Mouse (Mus musculus) erythroblast, embryonic 14.5 days (primary cell): Measurements from ENCODE around the gene Daam1.

ENCODE experiments used
- GATA1 ChIP-seq: IDR thresholded peaks from 2 replicates; pipeline ENCODE4 v1.6.1; 2012; ENCODE audit warnings: low read length, inconsistent platforms, mixed read lengths
- TAL1 ChIP-seq: IDR thresholded peaks from 3 replicates; pipeline ENCODE4 v1.6.1; 2012; ENCODE audit warnings: low read length, inconsistent platforms, mixed read lengths

GRCm38 (mm10) chr12:72022790-72023189, 191.9 kb downstream of the Daam1 start:
- TF ChIP-seq TAL1 (no peak), GATA1 (no peak)
